Mouse (Mus musculus): Measurements from ENCODE around the gene Tmem259. TPM values are rescaled to one million over a fixed set of nuclear protein-coding genes. Genes with fewer than 3 reads are reported as not detected.

Tmem259 gene
- polyA plus RNA-seq, 1 experiment from 2014 or later, result 27.7 TPM

- ATAC-seq (ENCODE audit: low FRiP score, low read depth), result no peak
- Histone ChIP-seq H3K27ac (no peak overlapping the region), H3K36me3 (peaks cover 52% of the 10 kb centered on the region)
Measured at GRCm38 (mm10) chr10:79936284-79936910, 47.7 kb downstream of the Tmem259 start.

DNA sequence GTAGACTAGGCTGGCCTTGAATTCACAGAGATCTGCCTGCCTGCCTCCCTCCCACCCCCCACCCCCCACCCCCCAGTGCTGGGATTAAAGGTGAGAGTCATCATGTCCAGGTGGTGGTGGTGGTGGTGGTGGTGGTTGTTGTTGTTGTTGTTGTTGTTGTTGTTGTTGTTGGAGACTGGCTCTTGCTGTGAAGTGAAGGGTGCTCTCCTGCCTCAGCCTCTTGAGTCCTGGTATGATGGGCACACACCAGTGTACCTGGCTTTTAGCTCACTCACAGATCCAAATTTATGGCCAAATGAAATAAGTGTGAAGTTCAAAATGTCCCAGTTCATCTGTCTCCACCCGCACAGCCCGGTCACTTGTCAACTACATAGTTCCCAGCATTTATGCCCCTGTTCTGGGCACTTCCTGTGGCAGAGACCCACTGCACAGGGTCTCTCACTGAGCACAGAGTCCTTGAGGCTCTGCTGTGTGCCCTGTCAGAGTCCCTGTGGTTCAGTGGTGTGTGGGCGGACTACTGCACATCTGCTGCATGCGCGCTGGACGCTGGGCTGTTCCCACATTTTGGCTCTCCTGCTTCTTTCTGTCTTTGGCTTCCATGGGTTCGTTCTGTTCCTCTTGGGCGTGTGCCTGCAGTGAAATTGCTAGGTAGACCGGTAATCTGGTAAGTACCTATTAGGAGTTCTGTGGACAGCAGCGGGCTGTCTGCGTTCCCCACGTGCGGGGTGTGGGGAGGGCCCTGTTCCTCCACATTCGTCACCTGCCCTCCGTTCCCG lies 49.1 kb downstream of the Tmem259 start:
- Histone ChIP-seq H3K4me2 (replicated peaks) (no peak overlapping the region), H3K27ac (no peak overlapping the region), H3K27me3 (replicated peaks) (no peaks in the 10 kb centered on the region), H3K36me3 (peaks cover 53% of the 10 kb centered on the region), H3K9me3 (no peaks in the 10 kb centered on the region), H3K4me3 (no peak overlapping the region), H3K4me1 (peaks cover 60% of the 10 kb centered on the region), H3K9ac (no peak overlapping the region)
- whole genome bisulfite sequencing, result 90% methylated on average over 16 of the region's 16 CpGs
- no peak for ATAC-seq (ENCODE audit: low FRiP score, low read depth)

More at GRCm38 (mm10) chr10:79936284-79936910, 47.7 kb downstream of the Tmem259 start:
- Histone ChIP-seq H3K4me1 (peaks cover 50% of the 10 kb centered on the region), H3K4me2 (replicated peaks) (0 out of 2 replicates have a peak overlapping the region, but pooled peaks have one; percentile 9), H3K9ac (peak overlapping the region; percentile 38; the same call in 1 of the 2 replicates), H3K9me3 (no peaks in the 10 kb centered on the region), H3K27me3 (replicated peaks) (no peaks in the 10 kb centered on the region), H3K4me3 (no peak overlapping the region)
- WGBS, result 81% methylated on average over 10 of the region's 10 CpGs

DNA sequence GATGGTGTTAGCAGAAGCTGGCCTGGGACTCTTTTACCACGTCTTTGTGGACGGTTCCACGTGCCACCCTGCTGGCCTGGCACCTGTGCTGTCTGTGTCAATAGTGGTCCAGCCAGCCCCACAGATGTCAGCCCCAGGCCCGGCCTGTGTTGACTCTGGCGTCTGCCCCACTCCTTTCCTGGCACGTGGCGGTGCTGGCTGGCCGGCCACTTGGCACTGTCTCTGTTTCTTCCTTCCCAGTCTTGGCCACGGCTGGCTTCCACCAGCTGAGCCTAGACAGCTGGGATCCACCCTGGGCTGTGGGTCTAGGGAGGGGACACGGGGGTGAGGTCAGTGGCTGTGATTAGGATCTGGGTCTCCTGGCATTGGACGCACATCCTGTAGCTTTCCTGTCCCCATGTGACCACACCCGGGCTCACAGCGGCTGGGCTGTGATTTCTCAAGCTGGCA lies 49.8 kb downstream of the Tmem259 start:
- Histone ChIP-seq H3K27ac (no peak overlapping the region), H3K9ac (peak overlapping the region; percentile 26; the same call in 1 of the 2 replicates), H3K9me3 (no peaks in the 10 kb centered on the region), H3K4me3 (no peak overlapping the region), H3K4me2 (replicated peaks) (no peak overlapping the region), H3K4me1 (peaks cover 67% of the 10 kb centered on the region), H3K36me3 (peaks cover 53% of the 10 kb centered on the region), H3K27me3 (replicated peaks) (no peaks in the 10 kb centered on the region)
- 66% methylated on average over 13 of the region's 13 CpGs for WGBS
- ATAC-seq (ENCODE audit: low FRiP score, low read depth), result no peak

DNA sequence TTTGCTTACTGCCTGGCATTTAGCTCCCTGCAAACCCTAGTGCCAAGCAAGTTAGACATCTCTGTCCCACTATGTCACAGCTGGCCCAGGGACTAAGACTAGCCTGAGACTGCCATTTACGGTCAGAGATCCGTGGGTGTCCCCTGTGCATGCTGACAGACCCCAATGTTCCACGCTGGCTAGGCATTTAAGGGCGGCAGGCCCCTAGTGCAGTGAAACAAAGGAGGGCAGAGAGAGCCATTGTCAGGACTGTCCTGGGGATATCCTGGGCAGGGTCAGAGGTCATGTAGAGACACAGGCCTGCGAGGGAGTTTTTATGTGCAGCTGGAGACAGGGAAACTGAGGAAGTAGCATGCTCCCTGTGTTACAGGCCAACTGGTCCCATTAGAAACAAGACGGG lies 50.3 kb downstream of the Tmem259 start:
- WGBS, result 23% methylated on average over 6 of the region's 6 CpGs
- peaks cover 53% of the 10 kb centered on the region for H3K36me3 ChIP-seq
- H3K9me3 ChIP-seq, result no peaks in the 10 kb centered on the region
- H3K4me1 ChIP-seq, result peaks cover 71% of the 10 kb centered on the region
- no peak overlapping the region for H3K4me2 ChIP-seq (replicated peaks)
- no peak overlapping the region for H3K27ac ChIP-seq
- H3K9ac ChIP-seq, result peak overlapping the region; percentile 19; the same call in 1 of the 2 replicates
- H3K4me3 ChIP-seq, result no peak overlapping the region
- H3K27me3 ChIP-seq (replicated peaks), result no peaks in the 10 kb centered on the region
- no peak for ATAC-seq (ENCODE audit: low FRiP score, low read depth)

DNA sequence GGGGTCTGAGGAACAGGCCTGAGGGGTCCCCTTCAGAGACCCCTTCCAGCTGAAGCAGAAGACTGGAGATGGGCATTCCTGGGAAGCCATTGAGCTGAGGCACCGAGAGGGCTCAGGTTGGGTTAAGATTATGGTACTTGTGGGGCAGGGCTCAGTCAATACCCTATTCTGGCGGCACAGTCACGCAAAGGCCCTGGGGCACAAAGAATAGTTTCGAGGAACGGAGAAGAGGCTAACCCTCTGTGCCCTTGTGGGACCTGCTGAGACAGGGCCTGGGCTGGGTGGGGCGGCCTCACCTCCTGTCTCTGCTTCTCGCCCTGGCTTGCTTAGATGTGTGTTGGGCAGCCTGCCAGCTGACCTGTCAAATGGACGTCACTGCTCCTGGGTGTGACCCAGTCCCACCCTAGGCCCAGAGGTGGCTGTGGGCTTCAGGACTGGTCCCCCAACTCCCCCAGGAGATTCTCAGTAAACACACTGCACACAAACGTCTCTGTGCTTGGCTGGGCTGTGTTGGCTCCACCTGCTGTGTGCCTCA lies 50.9 kb downstream of the Tmem259 start:
- peaks cover 53% of the 10 kb centered on the region for H3K36me3 ChIP-seq
- no peak for ATAC-seq (ENCODE audit: low FRiP score, low read depth)
- H3K4me2 ChIP-seq (replicated peaks), result peak overlapping the region; percentile 26; the same call in 1 of the 2 replicates
- H3K27me3 ChIP-seq (replicated peaks), result no peaks in the 10 kb centered on the region
- H3K27ac ChIP-seq, result no peak overlapping the region
- 70% methylated on average over 9 of the region's 9 CpGs for WGBS
- no peaks in the 10 kb centered on the region for H3K9me3 ChIP-seq
- H3K9ac ChIP-seq, result peak overlapping the region; percentile 19; the same call in 1 of the 2 replicates
- no peak overlapping the region for H3K4me3 ChIP-seq
- H3K4me1 ChIP-seq, result peaks cover 76% of the 10 kb centered on the region

GRCm38 (mm10) chr10:79932736-79933135 lies 51.4 kb downstream of the Tmem259 start:
- H3K36me3 ChIP-seq, result peaks cover 48% of the 10 kb centered on the region
- H3K27me3 ChIP-seq (replicated peaks), result no peaks in the 10 kb centered on the region
- H3K27ac ChIP-seq, result peak overlapping the region; percentile 16; the same call in 1 of the 2 replicates
- WGBS, result 16% methylated on average over 8 of the region's 8 CpGs
- ATAC-seq (ENCODE audit: low FRiP score, low read depth), result no peak
- H3K4me3 ChIP-seq, result no peak overlapping the region
- H3K9me3 ChIP-seq, result no peaks in the 10 kb centered on the region
- H3K4me2 ChIP-seq (replicated peaks), result peak overlapping the region; percentile 26
- H3K4me1 ChIP-seq, result peaks cover 72% of the 10 kb centered on the region
- peak overlapping the region; percentile 41; the same call in 1 of the 2 replicates for H3K9ac ChIP-seq

DNA sequence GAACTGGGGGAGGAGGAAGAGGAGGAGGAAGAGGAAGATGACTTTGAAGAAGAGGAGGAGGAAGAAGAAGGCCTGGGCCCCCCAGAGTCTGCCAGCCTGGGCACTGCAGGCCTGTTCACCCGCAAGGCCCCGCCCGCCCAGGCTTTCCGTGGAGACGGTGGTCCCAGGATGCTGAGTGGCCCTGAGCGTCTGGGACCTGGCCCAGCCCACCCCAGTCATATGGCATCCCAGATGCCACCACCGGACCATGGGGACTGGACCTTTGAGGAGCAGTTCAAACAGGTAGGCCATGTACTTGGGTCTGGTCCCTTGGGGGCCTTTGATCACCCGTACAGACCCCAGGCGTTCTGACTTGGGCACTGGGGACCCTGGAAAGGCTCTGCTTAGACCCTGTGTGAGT lies 52.3 kb downstream of the Tmem259 start:
- WGBS, result 80% methylated on average over 9 of the region's 9 CpGs
- ATAC-seq (ENCODE audit: low FRiP score, low read depth), result no peak
- no peaks in the 10 kb centered on the region for H3K27me3 ChIP-seq (replicated peaks)
- no peak overlapping the region for H3K27ac ChIP-seq
- peaks cover 63% of the 10 kb centered on the region for H3K4me1 ChIP-seq
- no peak overlapping the region for H3K9ac ChIP-seq
- H3K36me3 ChIP-seq, result peaks cover 44% of the 10 kb centered on the region
- peak overlapping the region; percentile 12; the same call in 1 of the 2 replicates for H3K4me2 ChIP-seq (replicated peaks)
- H3K4me3 ChIP-seq, result no peak overlapping the region
- H3K9me3 ChIP-seq, result no peaks in the 10 kb centered on the region

- H3K4me1 ChIP-seq, result peaks cover 66% of the 10 kb centered on the region
- peaks cover 39% of the 10 kb centered on the region for H3K36me3 ChIP-seq
- H3K27me3 ChIP-seq (replicated peaks), result no peaks in the 10 kb centered on the region
- H3K9ac ChIP-seq, result peak overlapping the region; percentile 35; the same call in 1 of the 2 replicates
- no peak overlapping the region for H3K27ac ChIP-seq
- peak overlapping the region; percentile 5; the same call in 1 of the 2 replicates for H3K4me3 ChIP-seq
- no peak for ATAC-seq (ENCODE audit: low FRiP score, low read depth)
- H3K4me2 ChIP-seq (replicated peaks), result peak overlapping the region; percentile 93
- no peaks in the 10 kb centered on the region for H3K9me3 ChIP-seq
- 77% methylated on average over 16 of the region's 16 CpGs for WGBS
Measured at GRCm38 (mm10) chr10:79930826-79931186, 53.3 kb downstream of the Tmem259 start.

DNA sequence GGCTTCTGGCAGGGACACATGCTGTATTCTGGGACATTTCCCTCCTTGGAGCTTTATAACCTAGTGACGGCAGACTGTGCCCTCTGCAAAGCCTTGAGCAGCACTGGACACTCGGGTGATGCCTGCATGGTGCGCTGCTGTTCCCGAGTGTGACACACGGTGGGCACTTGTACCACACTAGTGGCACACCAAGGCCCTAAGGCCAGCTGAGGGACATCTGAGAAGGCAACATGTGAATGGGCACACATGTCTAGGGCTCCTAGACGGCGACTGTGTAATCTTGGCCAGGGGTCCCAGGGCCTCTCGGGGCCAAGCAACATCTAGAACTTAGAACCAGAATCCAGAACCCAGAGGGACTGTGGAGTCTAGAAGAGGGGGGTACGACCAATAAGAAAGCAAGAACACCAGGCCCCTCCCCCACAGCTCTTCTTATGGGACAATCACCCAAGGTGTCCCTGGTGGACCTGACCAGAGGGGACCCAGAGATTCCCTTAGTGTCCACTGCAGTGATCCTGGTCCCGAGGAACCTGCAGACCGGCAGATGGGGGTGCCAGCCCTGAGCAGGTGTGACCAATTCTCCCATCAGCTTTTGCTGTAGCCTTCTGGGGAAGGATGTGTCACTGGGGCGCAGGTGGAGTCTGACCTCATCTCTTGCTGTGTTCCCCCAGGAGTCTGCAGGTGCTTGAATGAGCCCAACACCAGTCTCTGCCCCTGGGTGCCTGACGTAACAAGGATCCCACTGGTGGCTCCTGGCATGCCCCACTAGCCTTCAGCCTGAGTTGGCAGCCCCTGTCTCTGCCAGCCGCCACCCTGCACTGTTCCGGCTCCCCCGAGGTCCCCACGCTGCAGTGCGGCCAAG lies 53.9 kb downstream of the Tmem259 start:
- peak overlapping the region; percentile 93 for H3K4me2 ChIP-seq (replicated peaks)
- H3K27me3 ChIP-seq (replicated peaks), result no peaks in the 10 kb centered on the region
- no peaks in the 10 kb centered on the region for H3K9me3 ChIP-seq
- WGBS, result 83% methylated on average over 18 of the region's 18 CpGs
- H3K27ac ChIP-seq, result no peak overlapping the region; the same call in 1 of the 2 replicates
- H3K4me3 ChIP-seq, result peak overlapping the region; percentile 5; the same call in 1 of the 2 replicates
- H3K4me1 ChIP-seq, result peaks cover 66% of the 10 kb centered on the region
- H3K36me3 ChIP-seq, result peaks cover 35% of the 10 kb centered on the region
- no peak for ATAC-seq (ENCODE audit: low FRiP score, low read depth)
- H3K9ac ChIP-seq, result peak overlapping the region; percentile 35; the same call in 1 of the 2 replicates

- no peak for ATAC-seq (ENCODE audit: low FRiP score, low read depth)
- WGBS, result 20% methylated on average over 9 of the region's 9 CpGs
- peak overlapping the region; percentile 94 for H3K9ac ChIP-seq
- H3K4me3 ChIP-seq, result peak overlapping the region; percentile 97
- peak overlapping the region; percentile 42; the same call in 1 of the 2 replicates for H3K27ac ChIP-seq
- H3K4me1 ChIP-seq, result peaks cover 61% of the 10 kb centered on the region
- H3K4me2 ChIP-seq (replicated peaks), result peak overlapping the region; percentile 93
- H3K27me3 ChIP-seq (replicated peaks), result no peaks in the 10 kb centered on the region
- peaks cover 33% of the 10 kb centered on the region for H3K36me3 ChIP-seq
- no peaks in the 10 kb centered on the region for H3K9me3 ChIP-seq
Measured at GRCm38 (mm10) chr10:79928907-79929701, 55.0 kb downstream of the Tmem259 start.
